Comparison of ENCODE assay signal across 8 mouse cellular contexts in the genomic region with DNA sequence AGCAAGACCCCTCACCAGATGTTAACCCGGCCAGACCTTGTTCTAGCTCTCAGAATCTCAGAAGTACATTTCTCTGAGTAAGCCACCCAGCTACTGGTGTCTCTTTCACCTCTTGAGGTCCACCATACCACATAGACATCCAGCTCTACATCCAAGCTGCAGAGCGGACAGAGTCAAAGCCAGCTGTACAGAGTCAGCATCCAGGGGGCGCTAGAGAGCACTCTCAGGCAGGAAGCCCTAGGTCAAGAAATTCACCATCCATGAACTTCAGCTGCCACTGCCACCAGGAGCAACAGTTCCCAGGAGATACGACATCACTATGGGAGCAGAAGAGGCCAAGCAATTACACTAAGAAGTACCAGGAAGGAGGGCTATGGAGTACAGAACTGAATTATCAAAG.
DNase-seq lines count a peak whose midpoint lies in the region; ATAC-seq and TF ChIP-seq lines count a peak whose summit lies in the region.

No protein-coding gene starts in this region.

- no peak overlapping the region for H3K9ac ChIP-seq in forebrain, embryonic 11.5 days (ENCODE audit: low read length)
- no peak overlapping the region for H3K9ac ChIP-seq in forebrain, embryonic 16.5 days (replicated peaks; ENCODE audit: low read depth, low read length)

- DNase-seq in forebrain, embryonic 11.5 days (ENCODE audit: low spot score), result peak; percentile 66
- peak; percentile 13 for DNase-seq in ovary, postnatal 14 days (ENCODE audit: low spot score)
- no peak for DNase-seq in ovary, postnatal 10 days (ENCODE audit: low spot score)
- peak; percentile 54 for DNase-seq in induced T-regulatory cell, adult 2 months (ENCODE audit: low read depth)

- H3K27me3 ChIP-seq in forebrain, embryonic 11.5 days (ENCODE audit: control insufficient read depth, insufficient read depth, low read length), result no peaks in the 10 kb centered on the region
- no peaks in the 10 kb centered on the region for H3K27me3 ChIP-seq in forebrain, embryonic 16.5 days (replicated peaks; ENCODE audit: control insufficient read depth, insufficient read depth, low read length)

- H3K4me3 ChIP-seq in forebrain, embryonic 11.5 days (ENCODE audit: low read depth, low read length), result no peak overlapping the region
- no peak overlapping the region for H3K4me3 ChIP-seq in forebrain, embryonic 16.5 days (replicated peaks; ENCODE audit: low read length)
- H3K4me3 ChIP-seq in bone marrow macrophage, adult 2 months (ENCODE audit: insufficient read depth, low read length), result no peak overlapping the region

- no peak for TF ChIP-seq POLR2A in bone marrow macrophage, adult 2 months (IDR thresholded peaks at IDR 0.05; ENCODE audit: borderline replicate concordance, low read depth, low read length)

- H3K9me3 ChIP-seq in forebrain, embryonic 11.5 days (ENCODE audit: control insufficient read depth, low read length), result no peaks in the 10 kb centered on the region
- H3K9me3 ChIP-seq in forebrain, embryonic 16.5 days (ENCODE audit: control insufficient read depth, low read length), result no peaks in the 10 kb centered on the region

- no peak for ATAC-seq in forebrain, embryonic 11.5 days (replicated peaks; ENCODE audit: low FRiP score)
- no peak for ATAC-seq in forebrain, embryonic 16.5 days
- peak; percentile 74 for ATAC-seq in megakaryocyte-erythroid progenitor cell, adult 5-6 weeks (replicated peaks; ENCODE audit: low FRiP score, low TSS enrichment, poor library complexity, severe bottlenecking)
- no peak for ATAC-seq in activated CD4-positive, CD25-positive, alpha-beta regulatory T cell, adult 4 months

- H3K4me1 ChIP-seq in forebrain, embryonic 11.5 days (replicated peaks; ENCODE audit: control insufficient read depth, insufficient read depth, low read length), result no peaks in the 10 kb centered on the region
- H3K4me1 ChIP-seq in forebrain, embryonic 16.5 days (replicated peaks; ENCODE audit: control insufficient read depth, insufficient read depth, low read length), result no peaks in the 10 kb centered on the region
- H3K4me1 ChIP-seq in bone marrow macrophage, adult 2 months (ENCODE audit: control insufficient read depth, insufficient read depth, low read length), result no peaks in the 10 kb centered on the region

- no peak overlapping the region for H3K27ac ChIP-seq in forebrain, embryonic 11.5 days (ENCODE audit: low read depth, low read length)
- no peak overlapping the region for H3K27ac ChIP-seq in forebrain, embryonic 16.5 days (ENCODE audit: low read length)
- H3K27ac ChIP-seq in bone marrow macrophage, adult 2 months (ENCODE audit: insufficient read depth, low read depth, low read length), result no peak overlapping the region

- H3K4me2 ChIP-seq in forebrain, embryonic 11.5 days (ENCODE audit: low read depth, low read length, severe bottlenecking), result no peak overlapping the region
- H3K4me2 ChIP-seq in forebrain, embryonic 16.5 days (ENCODE audit: low read length), result no peak overlapping the region

- WGBS in forebrain, embryonic 11.5 days, result 56% methylated on average over 4 of the region's 4 CpGs
- 61% methylated on average over 4 of the region's 4 CpGs for WGBS in forebrain, embryonic 16.5 days

- peak; percentile 74 for TF ChIP-seq CTCF in bone marrow macrophage, adult 2 months (IDR thresholded peaks at IDR 0.05; ENCODE audit: low read depth, low read length)

- H3K36me3 ChIP-seq in forebrain, embryonic 11.5 days (ENCODE audit: control insufficient read depth, insufficient read depth, low read length), result no peaks in the 10 kb centered on the region
- no peaks in the 10 kb centered on the region for H3K36me3 ChIP-seq in forebrain, embryonic 16.5 days (ENCODE audit: control insufficient read depth, insufficient read depth)
